Mouse (Mus musculus): Measurements from ENCODE around the gene Dscaml1. TPM values are rescaled to one million over a fixed set of nuclear protein-coding genes. Genes with fewer than 3 reads are reported as not detected.

Gene Dscaml1
- total and polyA plus RNA-seq, 3 experiments: not detected

- no peak for TF ChIP-seq MAX (IDR thresholded peaks at IDR 0.05; ENCODE audit: low read length)
- no peak for TF ChIP-seq USF1 (IDR thresholded peaks at IDR 0.05; ENCODE audit: low read depth, low read length)
- TF ChIP-seq NELFE (IDR thresholded peaks at IDR 0.05; ENCODE audit: low read depth, low read length): no peak
- TF ChIP-seq EP300 (IDR thresholded peaks at IDR 0.05; ENCODE audit: low read depth in 1 of 2, low read length in 2 of 2): no peak
- no peak for TF ChIP-seq E2F4 (IDR thresholded peaks at IDR 0.05; ENCODE audit: borderline replicate concordance, low read depth, low read length)
- TF ChIP-seq POLR2AphosphoS5 (IDR thresholded peaks at IDR 0.05; ENCODE audit: borderline replicate concordance, low read depth, low read length): no peak
- no peak for TF ChIP-seq JUND (IDR thresholded peaks at IDR 0.05; ENCODE audit: low read depth, low read length)
- no peak for TF ChIP-seq SMC3 (IDR thresholded peaks at IDR 0.05; ENCODE audit: low read depth, low read length)
- no peak for TF ChIP-seq RCOR1 (IDR thresholded peaks at IDR 0.05; ENCODE audit: low read depth, low read length)
- DNase-seq (ENCODE audit: low read depth, low spot score): no peak
- Histone ChIP-seq H3K27ac (ENCODE audit: control insufficient read depth, low read depth, low read length) (no peak overlapping the region), H3K79me2 (ENCODE audit: control insufficient read depth, insufficient read depth, low read length, poor library complexity) (no peaks in the 10 kb centered on the region), H3K9me3 (replicated peaks; ENCODE audit: insufficient read depth, low read length) (no peaks in the 10 kb centered on the region), H3K4me1 (ENCODE audit: control insufficient read depth in 1 of 2, insufficient read depth in 2 of 2, low read length in 2 of 2) (no peaks in the 10 kb centered on the region), H3K9ac (ENCODE audit: control insufficient read depth, low read depth, low read length, poor library complexity, severe bottlenecking) (no peak overlapping the region), H3K36me3 (ENCODE audit: control insufficient read depth in 1 of 2, insufficient read depth in 2 of 2, low read length in 2 of 2) (no peaks in the 10 kb centered on the region), H3K27me3 (ENCODE audit: control insufficient read depth in 1 of 2, insufficient read depth in 2 of 2, low read length in 2 of 2) (peaks cover 0 to 2% of the 10 kb centered on the region in 2 experiments; a peak in 1 of 4 replicates), H3K4me3 (ENCODE audit: control insufficient read depth in 1 of 2, insufficient read depth in 1 of 2, low read depth in 2 of 2, low read length in 2 of 2) (no peak overlapping the region)
These were observed 39.1 kb downstream of the Dscaml1 start for GRCm38 (mm10) chr9:45465396-45466019.

GRCm38 (mm10) chr9:45468235-45468634 is 41.8 kb downstream of the Dscaml1 start:
- peaks cover 0 to 2% of the 10 kb centered on the region in 2 experiments; a peak in 1 of 4 replicates for H3K27me3 ChIP-seq (ENCODE audit: control insufficient read depth in 1 of 2, insufficient read depth in 2 of 2, low read length in 2 of 2)
- TF ChIP-seq POLR2AphosphoS2 (IDR thresholded peaks at IDR 0.05; ENCODE audit: low read length): no peak
- no peak for TF ChIP-seq GABPA (IDR thresholded peaks at IDR 0.05; ENCODE audit: low read depth, low read length)
- TF ChIP-seq JUND (IDR thresholded peaks at IDR 0.05; ENCODE audit: low read depth, low read length): no peak
- TF ChIP-seq NELFE (IDR thresholded peaks at IDR 0.05; ENCODE audit: low read depth, low read length): no peak
- TF ChIP-seq MAZ (IDR thresholded peaks at IDR 0.05; ENCODE audit: low read depth, low read length): no peak
- no peak for TF ChIP-seq ZNF384 (IDR thresholded peaks at IDR 0.05; ENCODE audit: low read depth, low read length)
- TF ChIP-seq SMC3 (IDR thresholded peaks at IDR 0.05; ENCODE audit: low read depth, low read length): no peak
- TF ChIP-seq ETS1 (IDR thresholded peaks at IDR 0.05; ENCODE audit: low read depth, low read length): no peak
- no peak for TF ChIP-seq ZKSCAN1 (IDR thresholded peaks at IDR 0.05; ENCODE audit: low read depth, low read length)
- TF ChIP-seq CTCF (IDR thresholded peaks at IDR 0.05 in 2 of 3, conservative IDR thresholded peaks at IDR 0.05 in 1 of 3; ENCODE audit: control insufficient read depth in 1 of 3, insufficient read depth in 1 of 3, low read depth in 2 of 3, low read length in 3 of 3, poor library complexity in 1 of 3, severe bottlenecking in 1 of 3): no peak
- TF ChIP-seq MAFK (IDR thresholded peaks at IDR 0.05; ENCODE audit: borderline replicate concordance, low read depth, low read length): no peak
- no peak for TF ChIP-seq NRF1 (IDR thresholded peaks at IDR 0.05; ENCODE audit: insufficient read depth, low read depth, low read length, poor library complexity, severe bottlenecking)
- no peak for TF ChIP-seq ZMIZ1 (IDR thresholded peaks at IDR 0.05; ENCODE audit: low read depth, low read length)
- TF ChIP-seq MXI1 (IDR thresholded peaks at IDR 0.05; ENCODE audit: low read depth, low read length): no peak
- H3K9me3 ChIP-seq (replicated peaks; ENCODE audit: insufficient read depth, low read length): no peaks in the 10 kb centered on the region
- no peaks in the 10 kb centered on the region for H3K4me1 ChIP-seq (ENCODE audit: control insufficient read depth in 1 of 2, insufficient read depth in 2 of 2, low read length in 2 of 2)
- no peak for DNase-seq (ENCODE audit: low read depth, low spot score)
- H3K79me2 ChIP-seq (ENCODE audit: control insufficient read depth, insufficient read depth, low read length, poor library complexity): no peaks in the 10 kb centered on the region
- H3K9ac ChIP-seq (ENCODE audit: control insufficient read depth, low read depth, low read length, poor library complexity, severe bottlenecking): no peak overlapping the region
- no peak overlapping the region for H3K27ac ChIP-seq (ENCODE audit: control insufficient read depth, low read depth, low read length)
- H3K36me3 ChIP-seq (ENCODE audit: control insufficient read depth in 1 of 2, insufficient read depth in 2 of 2, low read length in 2 of 2): no peaks in the 10 kb centered on the region
- no peak overlapping the region for H3K4me3 ChIP-seq (ENCODE audit: control insufficient read depth in 1 of 2, insufficient read depth in 1 of 2, low read depth in 2 of 2, low read length in 2 of 2)
